Mouse (Mus musculus) kidney, adult 2 months (tissue): ENCODE data around the gene Soat2. TPM values are rescaled to one million over a fixed set of nuclear protein-coding genes. Genes with fewer than 3 reads are reported as not detected.
A peak's percentile ranks its signal among the peaks of the same experiment; 100 is the strongest.

Source experiments
- DNase-seq: peaks from one replicate; pipeline ENCODE4 v3.0.0; 2021
- H3K27ac ChIP-seq: fragments of 200-500 bp; 2 replicates; pipeline ENCODE4 v1.5.1; 2012; ENCODE audit warnings: low read depth, low read length, control low read depth, inconsistent platforms; ENCODE audit not compliant: insufficient read depth
- H3K27me3 ChIP-seq: fragments of 200-500 bp; replicated peaks from 2 replicates; pipeline ENCODE4 v1.6.1; 2012; ENCODE audit warnings: mild to moderate bottlenecking, moderate library complexity, low read length, inconsistent platforms; ENCODE audit not compliant: control insufficient read depth, insufficient read depth
- H3K36me3 ChIP-seq: fragments of 200-500 bp; 2 replicates; pipeline ENCODE4 v1.6.1; 2012; ENCODE audit warnings: mild to moderate bottlenecking, moderate library complexity, low read length, inconsistent platforms; ENCODE audit not compliant: control insufficient read depth, insufficient read depth
- H3K4me1 ChIP-seq: fragments of 200-500 bp; 2 replicates; pipeline ENCODE4 v1.6.1; 2011; ENCODE audit warnings: low read length; ENCODE audit not compliant: control insufficient read depth, insufficient read depth
- H3K4me3 ChIP-seq: fragments of 200-500 bp; 2 replicates; pipeline ENCODE4 v1.5.1; 2011; ENCODE audit warnings: mild to moderate bottlenecking, low read depth, low read length, control low read depth; ENCODE audit not compliant: insufficient read depth
- CTCF ChIP-seq: fragments of 200-500 bp; conservative IDR thresholded peaks from 2 replicates; pipeline ENCODE4 v1.5.1; 2011; ENCODE audit warnings: low read depth, mild to moderate bottlenecking, control low read depth, low read length, moderate library complexity, mixed read lengths; ENCODE audit not compliant: insufficient read depth, insufficient read length
- POLR2A ChIP-seq: fragments of 200-500 bp; IDR thresholded peaks from one replicate; pipeline ENCODE4 v1.6.1; 2011; ENCODE audit warnings: low read depth, low read length, control low read depth
- WGBS: fragments of 180-500 bp; shearing (Covaris S2); methylation state at CpG from one replicate; pipeline ENCODE4 v1.1.7; 2018; 5-methylcytosine and 5-hydroxymethylcytosine counted together
- polyA plus RNA-seq: library from polyadenylated mRNA; depleted of rRNA; stranded (reverse); fragments of >200 nt; gene quantifications from 2 replicates; pipeline ENCODE4 v1.2.3, GENCODE M21; 2012

The Soat2 gene
- polyA plus RNA-seq, 1 experiment: 1.2 TPM

- WGBS: 88% methylated on average over 9 of the region's 9 CpGs
- Histone ChIP-seq H3K27ac (no peak overlapping the region), H3K4me3 (no peak overlapping the region), H3K27me3 (no peaks in the 10 kb centered on the region), H3K4me1 (peaks cover 12% of the 10 kb centered on the region; the same call in 1 of the 2 replicates), H3K36me3 (no peaks in the 10 kb centered on the region)
- TF ChIP-seq POLR2A: no peak
- TF ChIP-seq CTCF: no peak
- no peak for DNase-seq
These were observed 28.8 kb downstream of the Soat2 start for GRCm38 (mm10) chr15:102179106-102179505.

DNA sequence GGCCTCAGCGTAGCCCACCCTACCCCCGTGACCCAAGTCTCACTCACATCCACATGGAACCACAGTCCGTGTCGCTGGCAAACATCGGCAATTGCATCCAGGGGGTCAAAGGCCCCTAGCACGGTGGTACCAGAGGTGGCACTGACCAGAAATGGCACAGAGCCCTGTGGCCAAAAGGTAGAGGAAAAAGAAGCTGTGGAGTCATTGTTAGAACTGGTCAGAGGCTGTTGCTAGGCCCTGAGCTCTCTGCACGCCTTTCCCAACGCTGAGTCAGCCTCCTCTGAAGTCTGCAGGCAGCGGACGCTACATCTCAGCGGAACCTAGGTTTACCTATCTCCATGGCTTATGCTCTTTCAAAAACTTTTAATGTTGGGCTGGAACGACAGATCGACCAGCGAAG lies 29.6 kb downstream of the Soat2 start:
- WGBS: 57% methylated on average over 14 of the region's 14 CpGs
- TF ChIP-seq CTCF: no peak
- TF ChIP-seq POLR2A: no peak
- no peaks in the 10 kb centered on the region for H3K27me3 ChIP-seq
- peak; percentile 53 for DNase-seq
- H3K27ac ChIP-seq: 0 out of 2 replicates have a peak overlapping the region, but pooled peaks have one; percentile 15
- no peaks in the 10 kb centered on the region for H3K36me3 ChIP-seq
- peaks cover 12% of the 10 kb centered on the region; the same call in 1 of the 2 replicates for H3K4me1 ChIP-seq
- no peak overlapping the region for H3K4me3 ChIP-seq

DNA sequence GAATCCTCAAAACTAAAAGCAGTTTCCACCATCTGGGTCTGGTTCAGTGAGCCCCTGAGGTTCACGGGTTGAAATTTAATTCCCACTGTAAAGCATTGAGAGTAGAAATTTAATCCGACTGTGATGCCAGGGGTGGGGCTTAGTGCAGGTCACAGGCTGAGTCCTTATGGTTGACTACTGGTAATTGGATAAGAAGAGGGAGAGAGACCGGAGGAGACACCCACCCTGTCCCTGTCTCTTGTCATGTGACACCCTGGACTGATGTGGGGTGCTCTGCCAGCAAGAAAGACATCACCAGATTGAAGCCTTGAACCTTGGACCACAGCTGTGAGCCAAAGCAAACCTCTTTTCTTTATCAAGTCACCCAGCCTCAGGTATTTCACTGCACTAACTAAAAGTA lies 32.8 kb downstream of the Soat2 start:
- peak; percentile 94 for DNase-seq
- H3K27me3 ChIP-seq: no peaks in the 10 kb centered on the region
- H3K4me1 ChIP-seq: peaks cover 12% of the 10 kb centered on the region; the same call in 1 of the 2 replicates
- TF ChIP-seq POLR2A (no peak), CTCF (no peak)
- H3K27ac ChIP-seq: peak overlapping the region; percentile 89
- no peak overlapping the region for H3K4me3 ChIP-seq
- WGBS: 52% methylated on average over 3 of the region's 3 CpGs
- H3K36me3 ChIP-seq: no peaks in the 10 kb centered on the region; the same call in 1 of the 2 replicates

GRCm38 (mm10) chr15:102186239-102186638 lies 35.9 kb downstream of the Soat2 start:
- Histone ChIP-seq H3K36me3 (no peaks in the 10 kb centered on the region; the same call in 1 of the 2 replicates), H3K4me1 (peaks cover 3% of the 10 kb centered on the region; the same call in 1 of the 2 replicates), H3K27me3 (no peaks in the 10 kb centered on the region), H3K4me3 (no peak overlapping the region), H3K27ac (no peak overlapping the region)
- 66% methylated on average over 11 of the region's 11 CpGs for WGBS
- TF ChIP-seq POLR2A (no peak), CTCF (no peak)
- DNase-seq: peak; percentile 70

DNA sequence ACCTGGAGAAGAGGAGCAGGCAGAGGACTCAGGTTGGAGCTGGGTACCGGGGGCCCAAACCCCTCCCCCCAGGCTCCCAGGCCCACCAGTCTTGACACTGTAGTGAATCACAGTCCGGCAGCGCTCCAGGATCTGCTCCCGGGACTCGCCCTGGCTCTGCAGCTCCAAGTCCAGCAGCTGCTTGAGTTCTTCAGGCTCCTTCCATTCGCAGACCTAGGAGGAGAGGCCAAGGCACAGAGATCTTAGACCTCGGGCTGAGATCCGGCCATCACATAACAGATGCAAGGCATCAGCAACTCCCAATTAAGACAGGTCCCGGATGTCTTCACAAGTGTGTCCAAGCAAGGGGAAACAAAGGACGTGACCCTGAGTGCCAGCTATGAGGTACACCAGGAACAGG lies 37.8 kb downstream of the Soat2 start:
- peak overlapping the region; percentile 34 for H3K4me3 ChIP-seq
- H3K27me3 ChIP-seq: no peaks in the 10 kb centered on the region
- peak overlapping the region; percentile 43; the same call in 1 of the 2 replicates for H3K27ac ChIP-seq
- TF ChIP-seq POLR2A (no peak), CTCF (no peak)
- no peaks in the 10 kb centered on the region; the same call in 1 of the 2 replicates for H3K36me3 ChIP-seq
- peaks cover 7% of the 10 kb centered on the region for H3K4me1 ChIP-seq
- WGBS: 64% methylated on average over 10 of the region's 10 CpGs
- no peak for DNase-seq

GRCm38 (mm10) chr15:102188883-102189282 lies 38.6 kb downstream of the Soat2 start:
- WGBS: 50% methylated on average over 6 of the region's 6 CpGs
- no peak for TF ChIP-seq POLR2A
- no peak for TF ChIP-seq CTCF

DNA sequence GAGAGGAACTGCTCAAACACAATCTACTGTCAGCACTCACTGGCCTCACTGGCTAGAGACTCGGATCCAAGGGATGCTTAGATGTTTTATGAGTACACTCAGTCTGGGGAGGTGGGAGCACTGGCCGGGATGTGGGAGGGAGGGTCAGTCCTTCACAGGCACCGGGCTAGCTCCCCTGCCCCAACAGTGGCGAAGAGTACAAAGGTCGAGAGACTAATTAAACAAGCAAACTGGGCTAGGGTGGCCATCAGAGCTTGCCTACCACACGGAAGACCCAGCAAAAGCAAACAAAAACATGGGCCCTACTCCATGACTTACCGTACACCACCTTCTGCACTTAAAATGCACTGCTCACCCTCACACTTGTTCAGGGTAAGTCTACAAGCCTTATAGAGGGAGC lies 41.4 kb downstream of the Soat2 start:
- Histone ChIP-seq H3K4me3 (no peak overlapping the region), H3K36me3 (no peaks in the 10 kb centered on the region), H3K27me3 (no peaks in the 10 kb centered on the region), H3K27ac (no peak overlapping the region), H3K4me1 (peaks cover 18% of the 10 kb centered on the region)
- no peak for DNase-seq
- 53% methylated on average over 7 of the region's 7 CpGs for WGBS
- TF ChIP-seq CTCF (no peak), POLR2A (no peak)

More at GRCm38 (mm10) chr15:102188883-102189282, 38.6 kb downstream of the Soat2 start:
- Histone ChIP-seq H3K27me3 (no peaks in the 10 kb centered on the region), H3K27ac (peak overlapping the region; percentile 43; the same call in 1 of the 2 replicates), H3K4me3 (peak overlapping the region; percentile 34), H3K4me1 (peaks cover 8% of the 10 kb centered on the region), H3K36me3 (no peaks in the 10 kb centered on the region; the same call in 1 of the 2 replicates)
- peak; percentile 90 for DNase-seq
